Mouse (Mus musculus) olfactory bulb, adult 2 months (tissue): ENCODE data around the gene Msmp. TPM values are rescaled to one million over a fixed set of nuclear protein-coding genes. Genes with fewer than 3 reads are reported as not detected.

Experiments used
- H3K27ac ChIP-seq: fragments of 200-500 bp; 2 replicates; pipeline ENCODE4 v1.5.1; 2012; ENCODE audit warnings: low read depth, low read length; ENCODE audit not compliant: insufficient read depth
- H3K4me1 ChIP-seq: fragments of 200-500 bp; 2 replicates; pipeline ENCODE4 v1.6.1; 2012; ENCODE audit warnings: low read length; ENCODE audit not compliant: control insufficient read depth, insufficient read depth
- H3K4me3 ChIP-seq: fragments of 200-500 bp; 2 replicates; pipeline ENCODE4 v1.5.1; 2012; ENCODE audit warnings: mild to moderate bottlenecking, low read depth, low read length, moderate library complexity; ENCODE audit not compliant: insufficient read depth
- CTCF ChIP-seq: fragments of 200-500 bp; IDR thresholded peaks from 2 replicates; pipeline ENCODE4 v1.5.1; 2012; ENCODE audit warnings: low read depth, mild to moderate bottlenecking, low read length, moderate library complexity; ENCODE audit not compliant: insufficient read depth
- POLR2A ChIP-seq: fragments of 200-500 bp; IDR thresholded peaks from 2 replicates; pipeline ENCODE4 v1.6.1; 2012; ENCODE audit warnings: mild to moderate bottlenecking, low read depth, low read length, moderate library complexity; ENCODE audit not compliant: insufficient read depth
- WGBS: fragments of 180-500 bp; shearing (Covaris S2); methylation state at CpG from one replicate; pipeline ENCODE4 v1.1.7; 2018; 5-methylcytosine and 5-hydroxymethylcytosine counted together
- polyA plus RNA-seq: library from polyadenylated mRNA; stranded (reverse); fragments of >200 nt; gene quantifications from 2 replicates; pipeline ENCODE4 v1.2.4, GENCODE M21; 2012; ENCODE audit warnings: low replicate concordance; ENCODE audit not compliant: missing spikeins, insufficient read depth, insufficient read length

Msmp gene
- polyA plus RNA-seq, 1 experiment, result not detected

GRCm38 (mm10) chr4:43567140-43567539 lies 17.2 kb downstream of the Msmp start:
- 89% methylated on average over 9 of the region's 9 CpGs for WGBS
- H3K4me3 ChIP-seq, result no peak overlapping the region
- peaks cover 4% of the 10 kb centered on the region; the same call in 1 of the 2 replicates for H3K4me1 ChIP-seq
- TF ChIP-seq POLR2A, result no peak
- TF ChIP-seq CTCF, result no peak
- H3K27ac ChIP-seq, result no peak overlapping the region

- 31% methylated on average over 2 of the region's 2 CpGs for WGBS
- H3K27ac ChIP-seq, result no peak overlapping the region
- H3K4me1 ChIP-seq, result peaks cover 18% of the 10 kb centered on the region
- H3K4me3 ChIP-seq, result no peak overlapping the region
- no peak for TF ChIP-seq POLR2A
- TF ChIP-seq CTCF, result no peak
These were observed 20.1 kb downstream of the Msmp start for GRCm38 (mm10) chr4:43564231-43564630.

GRCm38 (mm10) chr4:43563601-43563875 lies 20.8 kb downstream of the Msmp start:
- no peak overlapping the region for H3K4me3 ChIP-seq
- no peak for TF ChIP-seq POLR2A
- TF ChIP-seq CTCF, result no peak
- no peak overlapping the region for H3K27ac ChIP-seq
- WGBS, result 80% methylated on average over 4 of the region's 4 CpGs
- peaks cover 24% of the 10 kb centered on the region for H3K4me1 ChIP-seq

DNA sequence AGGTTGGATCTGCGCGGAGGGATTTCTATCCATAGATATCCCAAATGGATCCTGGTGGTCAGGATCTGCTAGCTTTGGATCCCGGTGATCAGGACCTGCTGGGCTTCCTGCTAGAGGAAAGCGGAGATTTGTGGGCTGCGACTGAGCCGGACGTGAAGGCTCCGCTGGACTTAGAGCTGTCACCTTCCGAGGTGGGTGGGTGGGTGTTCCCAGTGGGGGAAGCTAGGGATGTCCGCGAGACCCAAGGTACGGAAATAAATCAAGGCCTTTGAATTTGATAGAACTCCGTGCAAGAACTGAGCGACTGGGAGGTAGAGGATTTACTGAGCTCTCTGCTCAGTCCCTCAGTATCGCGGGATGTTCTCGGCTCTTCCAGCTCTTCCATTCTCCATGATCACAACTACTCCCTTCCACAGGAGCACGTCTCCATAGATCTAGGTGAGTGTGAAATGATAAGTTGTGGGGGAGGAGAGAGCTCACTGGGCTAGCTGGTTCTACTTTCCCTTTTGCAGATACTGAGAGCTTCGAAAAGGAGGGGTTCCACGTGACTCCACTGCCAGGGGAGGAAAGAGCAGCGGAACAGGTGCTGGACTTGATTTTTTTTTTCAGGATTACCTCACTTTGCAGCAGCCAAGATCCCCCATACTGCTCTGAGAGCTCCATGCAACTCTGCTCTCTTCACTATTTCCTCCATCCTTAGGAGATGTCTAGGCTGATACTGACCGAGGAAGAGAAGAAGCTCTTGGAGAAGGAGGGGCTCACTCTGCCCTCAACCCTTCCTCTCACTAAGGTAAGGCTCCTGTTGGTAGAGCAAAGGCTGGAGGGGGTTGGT lies 21.3 kb downstream of the Msmp start:
- H3K4me3 ChIP-seq, result peak overlapping the region; percentile 89
- TF ChIP-seq POLR2A (no peak), CTCF (no peak)
- H3K4me1 ChIP-seq, result peaks cover 26% of the 10 kb centered on the region
- 6% methylated on average over 22 of the region's 22 CpGs for WGBS
- H3K27ac ChIP-seq, result no peak overlapping the region

DNA sequence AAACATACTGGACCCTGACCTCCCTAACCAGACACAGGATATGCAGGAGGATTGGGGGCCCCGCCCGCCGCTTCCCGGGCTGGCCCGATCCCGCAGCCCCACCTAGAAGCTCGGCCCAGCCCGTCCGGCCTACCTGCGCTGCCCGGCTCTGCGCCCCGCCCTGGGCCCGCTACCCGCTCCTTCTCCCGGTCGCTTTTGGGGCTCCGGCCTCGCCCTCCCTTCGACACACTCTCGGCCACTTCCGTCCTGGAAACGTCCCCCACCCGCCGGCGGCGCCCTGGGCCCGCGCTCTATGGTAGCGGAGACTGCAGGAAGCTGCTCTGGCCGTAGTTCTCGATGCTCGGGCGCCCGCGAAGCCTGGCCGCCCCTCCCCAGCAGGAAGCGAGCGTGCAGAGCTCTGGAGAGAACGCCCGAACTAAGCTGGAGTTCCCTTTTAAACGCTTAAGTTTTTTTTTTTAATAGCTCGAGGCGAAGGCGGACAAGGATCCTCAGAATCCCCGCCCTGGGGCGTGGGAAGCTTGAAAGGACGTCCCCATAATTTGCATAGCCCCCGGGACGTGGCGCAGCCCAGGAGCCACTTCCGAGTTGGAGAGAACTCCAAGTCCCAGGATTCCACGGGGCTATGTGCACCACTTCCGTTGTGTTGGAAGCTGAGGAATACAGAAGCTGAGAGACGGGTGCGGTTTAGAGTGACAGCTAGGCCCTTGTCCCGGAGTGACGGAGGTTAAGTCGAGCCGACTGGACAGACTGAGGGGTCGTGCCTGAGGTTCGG lies 22.1 kb downstream of the Msmp start, which contains the start of the genes Creb3 and Tln1:
TSS of gene Creb3 (plus strand) at position 336 of the 772 bp plus-strand sequence.
TSS of gene Tln1 (minus strand) at position 695 of the 772 bp plus-strand sequence.
- Histone ChIP-seq H3K4me3 (peak within 1 kb of the TSS; percentile 89), H3K27ac (peak within 1 kb of the TSS; percentile 79), H3K4me1 (peaks cover 33% of the 10 kb centered on the region)
- under 1% methylated on average over 62 of the region's 62 CpGs for WGBS
- TF ChIP-seq POLR2A (peak; percentile 60), CTCF (no peak; the same call in 1 of the 2 replicates)

GRCm38 (mm10) chr4:43561436-43561996 lies 22.8 kb downstream of the Msmp start:
- Histone ChIP-seq H3K27ac (peak overlapping the region; percentile 79), H3K4me3 (peak overlapping the region; percentile 89), H3K4me1 (peaks cover 33% of the 10 kb centered on the region)
- WGBS, result under 1% methylated on average over 16 of the region's 16 CpGs
- no peak for TF ChIP-seq CTCF
- no peak for TF ChIP-seq POLR2A

GRCm38 (mm10) chr4:43560976-43561375 lies 23.3 kb downstream of the Msmp start:
- TF ChIP-seq POLR2A (no peak), CTCF (no peak)
- 16% methylated on average over 2 of the region's 2 CpGs for WGBS
- Histone ChIP-seq H3K27ac (no peak overlapping the region), H3K4me3 (peak overlapping the region; percentile 28), H3K4me1 (peaks cover 33% of the 10 kb centered on the region)

DNA sequence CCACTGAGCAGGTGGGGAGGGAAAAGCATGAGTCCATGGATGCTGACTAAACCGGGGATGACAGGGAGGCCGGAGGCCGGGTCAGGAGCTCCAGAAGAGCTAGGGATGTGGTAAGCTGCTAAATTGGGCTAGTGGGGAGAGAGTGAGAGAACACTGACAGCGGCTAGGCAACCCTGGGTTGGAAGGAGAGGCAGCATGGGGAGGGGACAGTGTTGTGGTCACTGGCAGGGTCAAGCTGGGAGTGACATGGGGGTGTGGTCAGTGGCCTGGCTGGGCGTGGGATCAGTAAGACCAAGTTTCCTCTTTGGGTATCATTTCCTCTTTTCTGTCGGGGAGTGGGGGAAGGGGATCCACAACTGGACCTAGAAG lies 24.1 kb downstream of the Msmp start:
- Histone ChIP-seq H3K4me3 (no peak overlapping the region; the same call in 1 of the 2 replicates), H3K4me1 (peaks cover 33% of the 10 kb centered on the region), H3K27ac (no peak overlapping the region)
- TF ChIP-seq POLR2A, result no peak
- WGBS, result 60% methylated on average over 6 of the region's 6 CpGs
